Mouse (Mus musculus) embryo, embryonic 9.5 days (tissue): ENCODE results near the gene Gm5426.
A peak's percentile ranks its signal among the peaks of the same experiment; 100 is the strongest.
"Not testable (repeated sequence)": the region's sequence is repeated elsewhere in the genome, so short reads cannot be mapped to it uniquely, and the experiment has no call there.

Experiments
- DNase-seq: peaks from one replicate; pipeline ENCODE4 v3.0.0-alpha.2; 2017; ENCODE audit errors: extremely low spot score

Gm5426 gene

DNA sequence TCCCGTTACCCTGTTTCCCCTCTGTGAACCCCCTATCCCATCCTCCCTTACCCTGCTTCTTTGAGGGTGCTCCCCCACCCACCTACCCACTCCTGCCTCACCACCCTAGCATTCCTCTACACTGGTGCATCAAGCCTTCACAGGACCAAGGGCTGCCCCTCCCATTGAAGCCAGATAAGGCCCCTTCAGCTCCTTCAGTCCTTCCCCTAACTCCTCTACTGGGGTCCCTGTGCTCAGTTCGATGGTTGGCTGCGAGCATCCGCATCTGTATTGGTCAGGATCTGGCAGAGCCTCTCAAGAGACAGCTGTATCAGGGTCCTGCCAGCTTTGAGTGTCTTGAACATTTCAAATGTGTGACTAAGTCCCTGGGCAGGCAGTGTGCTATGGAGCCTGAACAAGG lies 2.9 kb downstream of the Gm5426 start:
- DNase-seq = not testable (repeated sequence)

- DNase-seq = no peak
These were observed 10.2 kb downstream of the Gm5426 start for GRCm38 (mm10) chr10:96146578-96146977.

GRCm38 (mm10) chr10:96148250-96148699 lies 11.9 kb downstream of the Gm5426 start:
- DNase-seq = no peak

GRCm38 (mm10) chr10:96150401-96151116 lies 14.2 kb downstream of the Gm5426 start:
- DNase-seq = no peak

- peak; percentile 4 for DNase-seq
These were observed 16.9 kb downstream of the Gm5426 start for GRCm38 (mm10) chr10:96153315-96153714.

DNA sequence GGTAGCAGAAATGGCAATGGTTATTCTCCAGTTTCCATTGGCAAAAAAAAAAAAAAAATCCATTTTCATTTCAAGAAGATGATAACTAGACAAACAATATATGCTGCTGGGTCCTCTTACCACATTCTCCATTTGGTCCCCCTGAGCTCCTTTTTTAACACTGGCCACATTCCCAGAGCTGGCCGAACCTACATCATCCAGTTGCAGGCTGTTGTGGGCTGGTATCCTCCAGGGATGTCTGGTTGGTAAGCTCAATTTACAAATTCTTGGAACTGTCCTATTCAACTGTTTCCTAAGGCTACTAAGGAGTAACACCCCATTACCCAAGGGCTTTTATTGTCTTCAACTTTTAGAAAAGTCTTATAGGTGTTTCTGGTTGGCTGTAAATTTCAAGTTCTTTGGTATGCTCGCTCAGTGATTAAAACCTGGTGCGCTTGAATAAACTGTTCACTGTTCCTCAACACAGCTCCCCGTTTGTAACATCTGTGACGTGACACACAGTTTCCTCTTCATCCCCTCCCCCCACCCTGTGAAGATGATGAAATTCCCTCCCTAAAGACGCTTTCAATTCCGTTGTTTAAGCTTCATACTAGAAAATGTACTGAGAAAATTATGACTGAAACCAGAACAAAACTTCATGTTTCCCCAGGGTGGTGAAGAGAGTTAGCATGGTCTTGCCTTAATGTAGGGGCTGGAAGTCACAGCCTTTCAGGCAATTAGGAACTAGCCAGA lies 26.7 kb downstream of the Gm5426 start:
- no peak for DNase-seq

- no peak for DNase-seq
These were observed 27.4 kb downstream of the Gm5426 start for GRCm38 (mm10) chr10:96163791-96164190.

GRCm38 (mm10) chr10:96165260-96165659 lies 28.9 kb downstream of the Gm5426 start:
- no peak for DNase-seq

- DNase-seq = no peak
These were observed 32.6 kb downstream of the Gm5426 start for GRCm38 (mm10) chr10:96168998-96169397.

- DNase-seq = no peak
These were observed 35.1 kb downstream of the Gm5426 start for GRCm38 (mm10) chr10:96171546-96171945.

GRCm38 (mm10) chr10:96172964-96173363 lies 36.6 kb downstream of the Gm5426 start:
- DNase-seq = no peak

DNA sequence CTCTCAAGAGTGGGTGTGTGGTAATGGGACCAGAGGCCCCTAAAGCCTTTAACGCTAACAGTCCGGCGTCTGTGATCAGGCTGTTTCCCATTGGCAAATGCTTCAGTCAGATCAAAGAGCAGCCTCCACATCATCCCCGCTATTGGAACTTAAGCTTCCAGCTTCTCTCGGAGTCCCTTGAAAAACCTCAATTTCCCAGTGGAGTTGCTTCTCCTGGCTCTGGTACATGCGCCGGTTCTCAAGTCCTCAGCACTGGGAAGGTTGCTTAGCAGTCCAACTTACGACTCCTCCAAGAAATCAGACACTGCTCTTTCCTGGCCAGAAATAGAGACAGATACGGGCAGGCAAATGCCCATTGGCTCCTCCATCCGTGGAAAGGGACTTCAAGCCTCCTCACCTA lies 37.4 kb downstream of the Gm5426 start:
- no peak for DNase-seq

DNA sequence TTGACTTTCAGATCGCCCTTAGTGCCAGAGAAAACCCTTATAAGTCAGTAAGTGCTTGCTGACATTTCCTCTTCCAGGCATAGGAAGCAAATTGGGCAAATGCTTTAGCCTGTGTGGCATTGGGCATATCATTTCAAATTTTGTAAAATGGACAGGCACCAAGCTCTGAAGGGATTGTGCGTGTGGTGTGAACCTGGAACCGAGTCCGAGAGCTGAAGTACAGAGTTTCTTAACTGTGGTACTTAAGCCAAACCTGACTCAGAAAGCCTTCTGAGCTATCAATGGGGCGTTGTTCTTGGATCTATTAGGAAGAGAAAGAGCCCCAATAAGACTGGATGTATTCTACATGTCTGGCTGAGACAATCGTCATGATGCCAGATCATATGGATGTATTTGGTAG lies 40.5 kb downstream of the Gm5426 start:
- no peak for DNase-seq

DNA sequence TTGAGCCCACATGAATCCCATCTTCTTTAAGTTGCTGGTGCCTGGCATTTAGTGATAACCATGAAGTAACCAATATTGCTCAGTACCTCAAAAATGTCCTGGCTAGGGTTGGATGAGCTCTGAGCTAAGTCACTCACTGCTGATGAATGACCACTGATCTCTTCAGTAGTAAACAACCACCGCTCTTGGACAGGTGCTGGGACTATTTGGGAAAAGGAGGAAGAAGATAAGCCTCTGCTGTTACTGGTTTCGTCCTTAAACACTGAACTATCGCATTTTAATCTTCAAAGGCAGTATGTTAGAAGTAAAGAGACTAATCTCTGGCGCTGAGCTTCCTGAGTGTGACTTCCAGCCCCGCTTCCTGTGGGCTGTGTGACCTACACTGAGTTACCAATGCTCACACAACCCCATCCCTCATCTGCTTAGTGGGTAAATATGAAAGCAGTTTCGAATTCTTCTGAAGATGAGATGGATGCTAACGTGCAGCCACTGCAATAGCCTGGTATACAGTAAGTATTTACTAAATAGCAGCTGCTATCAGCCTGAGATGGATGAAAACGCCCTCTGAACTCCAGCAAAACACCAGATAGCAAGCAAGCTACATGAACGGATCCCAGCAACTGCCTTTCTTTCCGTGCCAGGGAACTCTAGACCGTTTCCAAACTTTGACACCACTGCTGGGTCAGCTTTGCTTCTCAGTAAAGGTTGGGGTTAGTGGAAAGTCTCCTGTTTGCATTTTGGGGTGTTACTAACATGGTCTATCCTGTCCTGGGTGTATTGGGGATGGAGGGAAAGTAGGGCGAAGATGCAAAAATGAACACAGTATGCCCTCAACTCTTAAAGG lies 44.4 kb downstream of the Gm5426 start:
- no peak for DNase-seq

- no peak for DNase-seq
These were observed 45.0 kb downstream of the Gm5426 start for GRCm38 (mm10) chr10:96181398-96181790.

DNA sequence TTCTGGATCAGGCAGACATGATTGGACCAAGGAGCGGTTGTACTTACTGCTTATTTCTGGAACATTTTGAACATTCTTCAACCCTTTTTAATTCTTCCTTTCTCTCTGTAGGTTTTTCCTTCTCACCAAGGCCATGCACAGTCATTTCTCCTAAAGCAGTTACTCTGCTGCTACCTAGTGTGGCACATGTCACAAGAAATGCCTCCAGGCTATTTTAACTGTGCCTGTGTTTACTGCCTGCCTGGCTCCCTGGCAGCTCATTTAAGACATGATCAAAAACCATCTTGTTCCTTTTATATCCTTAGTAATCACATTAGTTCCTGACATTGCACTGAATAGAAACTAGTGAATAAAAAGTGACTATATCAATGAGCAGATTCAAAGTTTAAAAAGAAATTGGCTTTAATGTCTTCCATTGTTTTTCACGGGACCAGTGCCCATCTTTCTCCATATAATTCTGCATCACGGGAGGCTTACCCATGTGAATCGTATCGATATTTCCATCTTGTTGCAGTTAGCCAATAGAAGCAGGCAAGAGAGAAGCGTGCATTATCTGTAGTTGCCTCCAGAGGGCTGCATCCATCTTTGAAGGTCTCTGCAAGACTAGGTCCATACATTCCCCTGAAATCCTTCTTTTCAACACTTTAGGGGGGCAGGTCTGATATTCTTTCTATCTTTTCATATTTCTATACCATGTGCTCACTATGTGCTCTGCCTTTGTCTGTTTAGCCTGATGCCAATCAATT lies 45.7 kb downstream of the Gm5426 start:
- DNase-seq = no peak

- no peak for DNase-seq
These were observed 48.6 kb downstream of the Gm5426 start for GRCm38 (mm10) chr10:96185026-96185425.

GRCm38 (mm10) chr10:96185601-96186000 lies 49.2 kb downstream of the Gm5426 start:
- no peak for DNase-seq
